Comparison of ENCODE assay signal across 8 mouse cellular contexts in the genomic region with DNA sequence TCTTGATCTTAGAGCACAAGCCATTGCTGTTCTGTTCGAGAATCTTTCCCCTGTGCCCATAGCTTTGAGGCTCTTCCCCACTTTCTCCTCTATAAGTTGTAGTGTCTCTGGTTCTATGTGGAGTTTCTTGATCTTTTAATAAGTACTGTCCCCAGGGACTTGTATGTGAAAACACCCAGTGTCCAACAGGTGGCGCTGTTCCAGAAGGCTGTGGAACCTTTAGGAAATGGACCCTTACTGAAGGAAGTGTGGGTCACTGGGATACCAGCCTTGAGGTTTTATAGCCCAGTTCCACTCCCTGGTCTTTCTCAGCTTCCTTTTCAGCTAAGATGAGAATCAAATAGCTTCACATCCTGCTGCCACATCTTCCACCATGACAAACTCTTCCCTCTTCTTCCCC.
DNase-seq lines count a peak whose midpoint lies in the region; ATAC-seq lines count a peak whose summit lies in the region.

No protein-coding gene starts in this region.

- H3K27me3 ChIP-seq in liver, embryonic 12.5 days (replicated peaks): no peaks in the 10 kb centered on the region
- H3K27me3 ChIP-seq in limb, embryonic 10.5 days (ENCODE audit: low read depth, poor library complexity, severe bottlenecking): no peaks in the 10 kb centered on the region

- H3K4me1 ChIP-seq in liver, embryonic 12.5 days: no peaks in the 10 kb centered on the region
- no peaks in the 10 kb centered on the region for H3K4me1 ChIP-seq in limb, embryonic 10.5 days

- H3K4me2 ChIP-seq in liver, embryonic 12.5 days: no peak overlapping the region

- no peak for ATAC-seq in liver, embryonic 12.5 days

- no peaks in the 10 kb centered on the region for H3K36me3 ChIP-seq in liver, embryonic 12.5 days
- no peaks in the 10 kb centered on the region for H3K36me3 ChIP-seq in limb, embryonic 10.5 days

- 23% methylated on average over 2 of the region's 2 CpGs for WGBS in liver, embryonic 12.5 days (ENCODE audit: insufficient replicate concordance)
- WGBS in limb, embryonic 10.5 days: 30% methylated on average over 2 of the region's 2 CpGs

- H3K9ac ChIP-seq in liver, embryonic 12.5 days: no peak overlapping the region

- no peaks in the 10 kb centered on the region for H3K9me3 ChIP-seq in liver, embryonic 12.5 days (replicated peaks)
- H3K9me3 ChIP-seq in limb, embryonic 10.5 days (replicated peaks): no peaks in the 10 kb centered on the region

- peak; percentile 39 to 45 for DNase-seq in cerebellum, postnatal 10 days
- no peak for DNase-seq in cerebellum, adult 11 months
- peak; percentile 68 for DNase-seq in liver
- DNase-seq in adrenal gland, postnatal 36 days: peak; percentile 64 to 67
- peak; percentile 56 for DNase-seq in limb, embryonic 10.5 days (ENCODE audit: low spot score)
- DNase-seq in spleen, adult 18-20 months: peak; percentile 11 to 32
- DNase-seq in cerebellum, adult 9-11 months: no peak

- no peak overlapping the region for H3K27ac ChIP-seq in liver, embryonic 12.5 days
- H3K27ac ChIP-seq in limb, embryonic 10.5 days: no peak overlapping the region

- H3K4me3 ChIP-seq in liver, embryonic 12.5 days: no peak overlapping the region
- no peak overlapping the region for H3K4me3 ChIP-seq in limb, embryonic 10.5 days

Comparison
In these comparisons a context has a peak if more than half of its experiments do, and no peak if none do; other contexts are left out.
1. DNase-seq: peak in cerebellum, postnatal 10 days (2 of 2), liver (single experiment), adrenal gland, postnatal 36 days (2 of 2), limb, embryonic 10.5 days (single experiment) and spleen, adult 18-20 months (2 of 2); none in cerebellum, adult 11 months (single experiment) and cerebellum, adult 9-11 months (single experiment).